Mouse (Mus musculus) splenic B cell, adult 2 months (primary cell): ENCODE data around the gene Pfdn6.

ENCODE experiments used
- DNase-seq: peaks from one replicate; pipeline ENCODE4 v3.0.0-alpha.2; 2011; ENCODE audit warnings: low read depth, low spot score
- H3K27me3 ChIP-seq: 2 replicates; pipeline ENCODE4 v1.6.1; 2012; ENCODE audit warnings: mild to moderate bottlenecking, low read length, moderate library complexity, mixed read lengths; ENCODE audit not compliant: control insufficient read depth, poor library complexity, insufficient read depth, severe bottlenecking
- H3K36me3 ChIP-seq: 2 replicates; pipeline ENCODE4 v1.6.1; 2012; ENCODE audit warnings: mild to moderate bottlenecking, low read length, moderate library complexity, mixed read lengths; ENCODE audit not compliant: control insufficient read depth, poor library complexity, insufficient read depth, severe bottlenecking

Pfdn6 gene

GRCm38 (mm10) chr17:33931159-33931866 is 8.8 kb downstream of the Pfdn6 start:
- Histone ChIP-seq H3K36me3 (peaks cover 16% of the 10 kb centered on the region), H3K27me3 (no peaks in the 10 kb centered on the region)
- peak; percentile 43 for DNase-seq

GRCm38 (mm10) chr17:33930280-33931158 is 9.6 kb downstream of the Pfdn6 start:
- peak; percentile 69 for DNase-seq
- Histone ChIP-seq H3K27me3 (no peaks in the 10 kb centered on the region), H3K36me3 (peaks cover 15% of the 10 kb centered on the region)

- H3K36me3 ChIP-seq, result peaks cover 18% of the 10 kb centered on the region
- peak; percentile 95 for DNase-seq
Observed at GRCm38 (mm10) chr17:33929371-33930279, 10.5 kb downstream of the Pfdn6 start, which contains the start of gene Rgl2. Gene Rgl2, plus strand, starts transcription at chr17:33929543.

GRCm38 (mm10) chr17:33928251-33928947 is 11.7 kb downstream of the Pfdn6 start:
- Histone ChIP-seq H3K36me3 (peaks cover 18% of the 10 kb centered on the region), H3K27me3 (no peaks in the 10 kb centered on the region)
- DNase-seq, result no peak

More at GRCm38 (mm10) chr17:33929371-33930279, 10.5 kb downstream of the Pfdn6 start, which contains the start of gene Rgl2:
- no peaks in the 10 kb centered on the region for H3K27me3 ChIP-seq

- peaks cover 26% of the 10 kb centered on the region for H3K36me3 ChIP-seq
- no peaks in the 10 kb centered on the region for H3K27me3 ChIP-seq
- peak; percentile 38 for DNase-seq
Observed at GRCm38 (mm10) chr17:33926207-33926932, 13.8 kb downstream of the Pfdn6 start.

- DNase-seq, result peak; percentile 29
- no peaks in the 10 kb centered on the region for H3K27me3 ChIP-seq
- H3K36me3 ChIP-seq, result peaks cover 29% of the 10 kb centered on the region
Observed at GRCm38 (mm10) chr17:33925406-33926116, 14.6 kb downstream of the Pfdn6 start.

- H3K36me3 ChIP-seq, result peaks cover 29% of the 10 kb centered on the region
- DNase-seq, result peak; percentile 72
- no peaks in the 10 kb centered on the region for H3K27me3 ChIP-seq
Observed at GRCm38 (mm10) chr17:33924577-33925283, 15.4 kb downstream of the Pfdn6 start.

- Histone ChIP-seq H3K36me3 (peaks cover 19% of the 10 kb centered on the region), H3K27me3 (no peaks in the 10 kb centered on the region)
- no peak for DNase-seq
Observed at GRCm38 (mm10) chr17:33921361-33921760, 18.8 kb downstream of the Pfdn6 start.

GRCm38 (mm10) chr17:33920282-33921097 is 19.7 kb downstream of the Pfdn6 start:
- no peaks in the 10 kb centered on the region for H3K27me3 ChIP-seq
- peak; percentile 93 for DNase-seq
- peaks cover 17% of the 10 kb centered on the region for H3K36me3 ChIP-seq

- peaks cover 11% of the 10 kb centered on the region; the same call in 1 of the 2 replicates for H3K36me3 ChIP-seq
- no peaks in the 10 kb centered on the region for H3K27me3 ChIP-seq
- DNase-seq, result peak; percentile 96
Observed at GRCm38 (mm10) chr17:33919351-33920281, 20.5 kb downstream of the Pfdn6 start.
